Mouse (Mus musculus) forebrain, postnatal 0 days (tissue): Measurements from ENCODE around the gene Rab4a. TPM values are rescaled to one million over a fixed set of nuclear protein-coding genes. Genes with fewer than 3 reads are reported as not detected.

Experiments
- ATAC-seq: fragments of 200-750 bp; cut with Nextera tagmentation; 2 replicates; pipeline ENCODE4 v1.8.0; 2017; ENCODE audit warnings: mild to moderate bottlenecking, moderate library complexity
- DNase-seq: peaks from one replicate; pipeline ENCODE4 v3.0.0-alpha.2; 2015
- H3K27ac ChIP-seq: fragments of 300-500 bp; sonication (generic); 2 replicates; pipeline ENCODE4 v1.5.1; 2014; ENCODE audit warnings: low read depth, mild to moderate bottlenecking, antibody characterized with exemption, low read length, moderate library complexity, mixed read lengths
- H3K27me3 ChIP-seq: fragments of 300-500 bp; sonication (generic); 2 replicates; pipeline ENCODE4 v1.6.1; 2014; ENCODE audit warnings: mild to moderate bottlenecking, low read length, mixed read lengths; ENCODE audit not compliant: insufficient read depth
- H3K36me3 ChIP-seq: fragments of 300-500 bp; sonication (generic); 2 replicates; pipeline ENCODE4 v1.6.1; 2014; ENCODE audit warnings: mild to moderate bottlenecking, moderate library complexity; ENCODE audit not compliant: insufficient read depth
- H3K4me1 ChIP-seq: fragments of 300-500 bp; sonication (generic); 2 replicates; pipeline ENCODE4 v1.6.1; 2014; ENCODE audit warnings: antibody characterized with exemption; ENCODE audit not compliant: insufficient read depth
- H3K4me2 ChIP-seq: fragments of 300-500 bp; sonication (generic); 2 replicates; pipeline ENCODE4 v1.6.1; 2014; ENCODE audit warnings: low read depth, mild to moderate bottlenecking, moderate library complexity
- H3K4me3 ChIP-seq: fragments of 300-500 bp; sonication (generic); 2 replicates; pipeline ENCODE4 v1.5.1; 2014; ENCODE audit warnings: low read depth, low read length, mixed read lengths
- H3K9ac ChIP-seq: fragments of 300-500 bp; sonication (generic); 2 replicates; pipeline ENCODE4 v1.6.1; 2014; ENCODE audit warnings: mild to moderate bottlenecking
- H3K9me3 ChIP-seq: fragments of 300-500 bp; sonication (generic); 2 replicates; pipeline ENCODE4 v1.6.1; 2016; ENCODE audit warnings: low read length
- CTCF ChIP-seq: sonication (generic); IDR thresholded peaks from 2 replicates; pipeline ENCODE4 v1.5.1; 2016; ENCODE audit warnings: antibody characterized with exemption, control low read depth, low read depth
- WGBS: fragments of 180-500 bp; shearing (Covaris S2); extraction: QIAGEN DNeasy Blood & Tissue Kit; methylation state at CpG from one replicate; pipeline ENCODE4 v1.1.7; 2014; 5-methylcytosine and 5-hydroxymethylcytosine counted together
- polyA plus RNA-seq: library from polyadenylated mRNA; unstranded; fragments of >200 nt; fragmentation: Nextera tagmentation; extraction: Ambion mirVana; gene quantifications from 2 replicates; pipeline ENCODE4 v1.2.1, GENCODE M21; 2015
- total RNA-seq: library from RNA; depleted of rRNA; stranded (reverse); fragments of >200 nt; gene quantifications from 2 replicates; pipeline ENCODE4 v1.2.3, GENCODE M21; 2014

Gene Rab4a
- total and polyA plus RNA-seq, 2 experiments from 2014 or later: 70.9 to 113 TPM

DNA sequence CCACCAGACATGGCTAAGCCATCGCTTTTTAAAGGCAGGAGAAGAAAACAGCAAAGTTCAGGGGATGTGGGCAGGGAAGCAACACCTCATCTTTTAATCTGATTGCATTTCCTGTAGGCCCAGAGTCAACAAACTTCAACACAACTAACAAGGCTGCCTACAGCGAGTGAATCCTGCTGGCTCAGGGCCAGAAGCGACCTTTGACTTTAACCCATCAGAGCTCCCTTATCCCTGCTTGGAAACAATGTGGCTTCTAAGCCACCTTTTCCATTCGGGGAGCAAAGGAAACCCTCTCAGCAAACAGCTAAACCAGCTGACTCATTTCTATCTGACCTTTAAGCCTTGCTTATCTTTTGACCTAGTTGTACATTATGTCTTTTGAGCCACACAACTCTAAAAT lies 9.0 kb upstream of the Rab4a start:
- H3K9me3 ChIP-seq: no peaks in the 10 kb centered on the region
- H3K4me3 ChIP-seq: no peak overlapping the region
- ATAC-seq (no peak), DNase-seq (no peak)
- no peaks in the 10 kb centered on the region for H3K36me3 ChIP-seq
- no peak for TF ChIP-seq CTCF
- H3K27ac ChIP-seq: no peak overlapping the region
- WGBS: 52% methylated on average over 4 of the region's 4 CpGs
- no peaks in the 10 kb centered on the region for H3K4me1 ChIP-seq
- no peak overlapping the region for H3K9ac ChIP-seq
- no peaks in the 10 kb centered on the region for H3K27me3 ChIP-seq
- no peak overlapping the region for H3K4me2 ChIP-seq

GRCm38 (mm10) chr8:123797928-123798327 lies 7.9 kb upstream of the Rab4a start:
- H3K4me1 ChIP-seq: no peaks in the 10 kb centered on the region
- no peak for TF ChIP-seq CTCF
- no peaks in the 10 kb centered on the region for H3K27me3 ChIP-seq
- H3K36me3 ChIP-seq: no peaks in the 10 kb centered on the region
- H3K4me2 ChIP-seq: no peak overlapping the region
- H3K9me3 ChIP-seq: no peaks in the 10 kb centered on the region
- DNase-seq (no peak), ATAC-seq (no peak)
- 93% methylated on average over 15 of the region's 15 CpGs for WGBS
- no peak overlapping the region for H3K27ac ChIP-seq
- H3K9ac ChIP-seq: no peak overlapping the region
- no peak overlapping the region for H3K4me3 ChIP-seq

DNA sequence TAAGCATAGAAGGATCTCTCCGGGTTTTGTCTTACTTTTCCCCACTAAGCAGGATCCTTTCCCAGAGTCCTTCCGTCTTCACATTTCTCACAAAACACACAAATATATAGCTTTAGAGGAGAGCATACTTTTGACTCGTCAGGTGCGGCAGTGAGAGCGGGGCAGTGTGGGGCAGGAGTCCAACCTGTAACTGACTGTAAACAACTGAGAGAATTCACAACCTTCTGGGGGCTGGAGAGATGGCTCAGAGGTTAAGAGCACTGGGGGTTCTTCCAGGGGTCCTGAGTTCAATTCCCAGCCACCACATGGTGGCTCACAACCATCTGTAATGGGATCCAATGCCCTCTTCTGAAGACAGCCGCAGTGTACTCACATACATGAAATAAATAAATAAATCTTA lies 6.4 kb upstream of the Rab4a start:
- DNase-seq (no peak), ATAC-seq (no peak)
- H3K36me3 ChIP-seq: no peaks in the 10 kb centered on the region
- no peaks in the 10 kb centered on the region for H3K9me3 ChIP-seq
- H3K4me1 ChIP-seq: no peaks in the 10 kb centered on the region
- WGBS: 90% methylated on average over 6 of the region's 6 CpGs
- no peak overlapping the region for H3K4me3 ChIP-seq
- no peak overlapping the region for H3K9ac ChIP-seq
- no peak overlapping the region for H3K27ac ChIP-seq
- H3K4me2 ChIP-seq: no peak overlapping the region
- TF ChIP-seq CTCF: no peak
- no peaks in the 10 kb centered on the region for H3K27me3 ChIP-seq

DNA sequence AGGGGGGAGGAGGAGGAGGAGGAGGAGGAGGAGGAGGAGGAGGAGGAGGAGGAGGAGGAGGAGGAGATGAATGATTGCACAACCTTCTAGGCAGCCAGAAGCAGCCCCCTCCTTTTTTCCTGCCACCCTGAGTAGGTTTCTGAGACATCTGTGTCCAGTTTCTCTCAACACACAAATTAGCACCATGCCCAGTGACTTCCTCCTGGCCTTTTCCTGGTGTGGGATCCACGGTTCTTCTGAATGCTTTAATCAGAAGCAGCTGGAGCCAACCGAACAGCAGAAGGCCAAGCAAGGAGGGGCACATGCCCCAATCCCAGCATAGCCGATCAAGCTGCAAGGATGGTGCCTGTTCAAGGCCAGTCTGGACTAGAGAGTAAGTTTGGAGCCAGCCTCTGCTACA lies 5.9 kb upstream of the Rab4a start:
- no peak overlapping the region for H3K27ac ChIP-seq
- WGBS: 68% methylated on average over 3 of the region's 3 CpGs
- H3K27me3 ChIP-seq: no peaks in the 10 kb centered on the region
- DNase-seq (no peak), ATAC-seq (no peak)
- no peaks in the 10 kb centered on the region for H3K4me1 ChIP-seq
- TF ChIP-seq CTCF: no peak
- H3K4me3 ChIP-seq: no peak overlapping the region
- no peaks in the 10 kb centered on the region for H3K9me3 ChIP-seq
- no peak overlapping the region for H3K4me2 ChIP-seq
- no peak overlapping the region for H3K9ac ChIP-seq
- H3K36me3 ChIP-seq: no peaks in the 10 kb centered on the region

GRCm38 (mm10) chr8:123800867-123801266 lies 4.9 kb upstream of the Rab4a start:
- no peak overlapping the region for H3K27ac ChIP-seq
- no peaks in the 10 kb centered on the region for H3K27me3 ChIP-seq
- no peak for ATAC-seq
- 0 out of 2 replicates have a peak, but pooled peaks cover 3% of the 10 kb centered on the region for H3K4me1 ChIP-seq
- WGBS: 94% methylated on average over 7 of the region's 7 CpGs
- H3K36me3 ChIP-seq: no peaks in the 10 kb centered on the region
- no peak overlapping the region for H3K4me2 ChIP-seq
- H3K4me3 ChIP-seq: no peak overlapping the region
- H3K9ac ChIP-seq: no peak overlapping the region
- no peak for TF ChIP-seq CTCF
- DNase-seq: no peak
- no peaks in the 10 kb centered on the region for H3K9me3 ChIP-seq

- WGBS: 89% methylated on average over 2 of the region's 2 CpGs
- ATAC-seq (no peak), DNase-seq (no peak)
- no peak overlapping the region for H3K4me3 ChIP-seq
- H3K9me3 ChIP-seq: no peaks in the 10 kb centered on the region
- H3K36me3 ChIP-seq: no peaks in the 10 kb centered on the region
- 0 out of 2 replicates have a peak, but pooled peaks cover 3% of the 10 kb centered on the region for H3K4me1 ChIP-seq
- H3K27me3 ChIP-seq: no peaks in the 10 kb centered on the region
- H3K9ac ChIP-seq: no peak overlapping the region
- no peak overlapping the region for H3K4me2 ChIP-seq
- no peak overlapping the region for H3K27ac ChIP-seq
- TF ChIP-seq CTCF: no peak
Measured at GRCm38 (mm10) chr8:123801538-123801937, 4.2 kb upstream of the Rab4a start.

GRCm38 (mm10) chr8:123803639-123804038 lies 2.1 kb upstream of the Rab4a start:
- H3K27me3 ChIP-seq: no peaks in the 10 kb centered on the region
- H3K36me3 ChIP-seq: no peaks in the 10 kb centered on the region
- no peak for TF ChIP-seq CTCF
- no peaks in the 10 kb centered on the region for H3K9me3 ChIP-seq
- H3K4me3 ChIP-seq: no peak overlapping the region
- H3K27ac ChIP-seq: no peak overlapping the region
- ATAC-seq: no peak
- no peak overlapping the region for H3K9ac ChIP-seq
- DNase-seq: no peak
- no peak overlapping the region for H3K4me2 ChIP-seq
- WGBS: 89% methylated on average over 1 of the region's 1 CpGs
- peaks cover 19% of the 10 kb centered on the region for H3K4me1 ChIP-seq

DNA sequence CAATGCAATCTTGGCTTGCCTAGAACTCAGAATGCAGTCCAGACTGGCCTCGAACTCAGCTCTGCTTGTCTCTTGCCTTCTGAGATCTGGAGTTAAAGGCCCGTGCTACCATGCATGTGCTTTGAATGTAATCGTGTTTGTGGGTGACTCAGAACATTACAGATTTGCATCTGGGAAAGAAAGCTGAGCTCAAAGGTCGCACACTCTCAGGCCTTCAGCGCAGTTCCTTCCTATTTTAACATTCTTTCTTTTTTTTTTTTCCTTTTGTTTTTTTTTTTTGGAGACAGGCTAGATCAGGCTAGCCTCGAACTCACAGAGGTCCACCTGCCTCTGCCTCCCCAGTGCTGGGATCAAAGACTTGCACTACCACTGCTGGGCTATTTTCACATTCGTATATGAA lies 1.2 kb upstream of the Rab4a start:
- DNase-seq: no peak
- no peak overlapping the region for H3K4me2 ChIP-seq
- TF ChIP-seq CTCF: no peak
- H3K9me3 ChIP-seq: no peaks in the 10 kb centered on the region
- no peak overlapping the region for H3K4me3 ChIP-seq
- H3K36me3 ChIP-seq: no peaks in the 10 kb centered on the region
- no peak for ATAC-seq
- H3K27me3 ChIP-seq: no peaks in the 10 kb centered on the region
- no peak overlapping the region for H3K27ac ChIP-seq
- no peak overlapping the region for H3K9ac ChIP-seq
- 81% methylated on average over 7 of the region's 7 CpGs for WGBS
- H3K4me1 ChIP-seq: peaks cover 19% of the 10 kb centered on the region
